Mouse (Mus musculus) c-Kit-positive CD71-positive TER-119-positive erythroid progenitor cells, embryonic 14.5 days (primary cell): ENCODE results near the gene Fntb.
A peak's percentile ranks its signal among the peaks of the same experiment; 100 is the strongest.
"Not testable (repeated sequence)": the region's sequence is repeated elsewhere in the genome, so short reads cannot be mapped to it uniquely, and the experiment has no call there.

Experiments
- DNase-seq: peaks from one replicate; pipeline ENCODE4 v3.0.0-alpha.2; 2013; ENCODE audit warnings: low spot score

The Fntb gene

GRCm38 (mm10) chr12:76837844-76838650, 72.7 kb downstream of the Fntb start:
- no peak for DNase-seq

- DNase-seq = no peak
These were observed 73.9 kb downstream of the Fntb start for GRCm38 (mm10) chr12:76839298-76839697.

- no peak for DNase-seq
These were observed 74.7 kb downstream of the Fntb start for GRCm38 (mm10) chr12:76840081-76840480.

GRCm38 (mm10) chr12:76844346-76845061, 79.1 kb downstream of the Fntb start:
- DNase-seq = no peak

GRCm38 (mm10) chr12:76852419-76852818, 87.0 kb downstream of the Fntb start:
- DNase-seq = no peak

GRCm38 (mm10) chr12:76853378-76854142, 88.2 kb downstream of the Fntb start:
- DNase-seq = no peak

- DNase-seq = no peak
These were observed 91.7 kb downstream of the Fntb start for GRCm38 (mm10) chr12:76857087-76857486.

GRCm38 (mm10) chr12:76858788-76859187, 93.4 kb downstream of the Fntb start:
- DNase-seq = not testable (repeated sequence)

- DNase-seq = no peak
These were observed 98.3 kb downstream of the Fntb start for GRCm38 (mm10) chr12:76863651-76864050.

GRCm38 (mm10) chr12:76865266-76865665, 99.9 kb downstream of the Fntb start:
- DNase-seq = no peak

- DNase-seq = no peak
These were observed 102.3 kb downstream of the Fntb start for GRCm38 (mm10) chr12:76867586-76868280.

GRCm38 (mm10) chr12:76868463-76869198, 103.2 kb downstream of the Fntb start:
- no peak for DNase-seq

- DNase-seq = no peak
These were observed 104.2 kb downstream of the Fntb start for GRCm38 (mm10) chr12:76869561-76869960.

- DNase-seq = no peak
These were observed 107.5 kb downstream of the Fntb start for GRCm38 (mm10) chr12:76872767-76873316.

- DNase-seq = no peak
These were observed 109.4 kb downstream of the Fntb start for GRCm38 (mm10) chr12:76874826-76875225.

GRCm38 (mm10) chr12:76879242-76879641, 113.9 kb downstream of the Fntb start:
- peak; percentile 39 for DNase-seq

- DNase-seq = no peak
These were observed 114.7 kb downstream of the Fntb start for GRCm38 (mm10) chr12:76880131-76880530.

- DNase-seq = no peak
These were observed 118.4 kb downstream of the Fntb start for GRCm38 (mm10) chr12:76883824-76884223.

- no peak for DNase-seq
These were observed 119.7 kb downstream of the Fntb start for GRCm38 (mm10) chr12:76885103-76885502.

- no peak for DNase-seq
These were observed 121.4 kb downstream of the Fntb start for GRCm38 (mm10) chr12:76886826-76887225.

- DNase-seq = no peak
These were observed 122.6 kb downstream of the Fntb start for GRCm38 (mm10) chr12:76887941-76888340.
